Mouse (Mus musculus) ES-Bruce4 (cell line): ENCODE results near the gene Sipa1l2. TPM values are rescaled to one million over a fixed set of nuclear protein-coding genes. Genes with fewer than 3 reads are reported as not detected.

Experiments
- H3K27ac ChIP-seq: 2 replicates; pipeline ENCODE4 v1.5.1; 2012; ENCODE audit warnings: low read length, inconsistent platforms; ENCODE audit not compliant: insufficient read depth
- H3K27me3 ChIP-seq: 2 replicates; pipeline ENCODE4 v1.6.1; 2012; ENCODE audit warnings: mild to moderate bottlenecking, low read length, inconsistent platforms; ENCODE audit not compliant: control insufficient read depth, poor library complexity, insufficient read depth, severe bottlenecking
- H3K36me3 ChIP-seq: 2 replicates; pipeline ENCODE4 v1.6.1; 2012; ENCODE audit warnings: inconsistent platforms, mild to moderate bottlenecking, low read length, moderate library complexity; ENCODE audit not compliant: control insufficient read depth, poor library complexity, insufficient read depth, severe bottlenecking
- H3K4me1 ChIP-seq: one replicate; pipeline ENCODE4 v1.8.1; 2011; ENCODE audit warnings: low read length; ENCODE audit not compliant: control insufficient read depth, insufficient read depth
- H3K4me3 ChIP-seq: 2 replicates; pipeline ENCODE4 v1.5.1; 2011; ENCODE audit warnings: low read depth, mild to moderate bottlenecking, low read length
- H3K9ac ChIP-seq: 2 replicates; pipeline ENCODE4 v1.6.1; 2012; ENCODE audit warnings: low read depth, mild to moderate bottlenecking, inconsistent platforms; ENCODE audit not compliant: poor library complexity, severe bottlenecking
- H3K9me3 ChIP-seq: replicated peaks from 2 replicates; pipeline ENCODE4 v1.6.1; 2012; ENCODE audit warnings: mild to moderate bottlenecking, low read length, inconsistent platforms; ENCODE audit not compliant: control insufficient read depth, poor library complexity, insufficient read depth, severe bottlenecking
- CTCF ChIP-seq: IDR thresholded peaks from one replicate; pipeline ENCODE4 v1.8.1; 2011; ENCODE audit warnings: low read depth, low read length
- EP300 ChIP-seq: IDR thresholded peaks from 2 replicates; pipeline ENCODE4 v1.6.1; 2011; ENCODE audit warnings: low read depth, low read length; ENCODE audit not compliant: insufficient read depth
- POLR2A ChIP-seq: IDR thresholded peaks from one replicate; pipeline ENCODE4 v1.8.1; 2011; ENCODE audit warnings: low read length; ENCODE audit not compliant: insufficient read depth
- polyA plus RNA-seq: library from polyadenylated mRNA; stranded (reverse); fragments of >200 nt; gene quantifications from 2 replicates; pipeline ENCODE4 v1.2.4, GENCODE M21; 2011; ENCODE audit warnings: low read depth; ENCODE audit not compliant: missing spikeins, insufficient read depth, insufficient read length

Gene Sipa1l2
- polyA plus RNA-seq, 1 experiment: 25.1 TPM

- H3K9ac ChIP-seq: no peak overlapping the region
- no peak overlapping the region for H3K27ac ChIP-seq
- H3K4me3 ChIP-seq: no peak overlapping the region
- H3K36me3 ChIP-seq: no peaks in the 10 kb centered on the region
- H3K4me1 ChIP-seq: peaks cover 10% of the 10 kb centered on the region
- TF ChIP-seq EP300: no peak
- H3K9me3 ChIP-seq: no peaks in the 10 kb centered on the region
- no peaks in the 10 kb centered on the region for H3K27me3 ChIP-seq
Observed at GRCm38 (mm10) chr8:125562878-125563277, 6.7 kb downstream of the Sipa1l2 start.

- TF ChIP-seq CTCF: no peak
- no peak for TF ChIP-seq POLR2A
- no peak for TF ChIP-seq EP300
- H3K9me3 ChIP-seq: no peaks in the 10 kb centered on the region
- no peak overlapping the region for H3K27ac ChIP-seq
Observed at GRCm38 (mm10) chr8:125560825-125561490, 8.7 kb downstream of the Sipa1l2 start.

DNA sequence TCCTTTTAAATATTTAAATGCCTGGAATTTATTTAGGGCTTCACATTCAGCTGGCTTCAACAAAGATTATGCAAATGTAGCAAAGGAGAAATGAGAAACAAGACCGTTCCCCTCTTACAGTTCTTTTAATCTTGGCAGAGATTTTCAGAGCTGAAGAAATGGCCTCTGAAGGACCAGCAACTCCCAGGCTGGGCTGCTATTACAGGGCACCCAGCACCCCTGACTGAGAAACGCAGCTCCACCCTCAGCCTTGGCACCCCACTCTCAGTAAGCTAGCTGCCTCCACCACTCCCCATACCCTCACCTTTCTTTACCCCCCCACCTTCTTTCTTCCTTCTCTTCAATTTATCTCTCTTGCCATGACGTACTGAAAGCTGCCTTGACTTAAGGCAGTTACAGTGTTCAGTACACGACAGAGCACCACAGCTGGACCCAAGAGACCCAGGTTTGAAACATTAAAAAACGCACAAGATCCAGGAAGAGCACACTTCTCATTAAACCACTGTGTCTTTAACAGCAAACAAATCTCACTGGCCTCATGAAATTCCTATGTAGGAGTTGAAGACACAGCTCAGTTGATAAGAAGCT is 10.4 kb downstream of the Sipa1l2 start:
- no peaks in the 10 kb centered on the region for H3K27me3 ChIP-seq
- H3K9ac ChIP-seq: no peak overlapping the region
- TF ChIP-seq EP300 (no peak), CTCF (no peak), POLR2A (no peak)
- H3K4me3 ChIP-seq: no peak overlapping the region
- H3K36me3 ChIP-seq: no peaks in the 10 kb centered on the region
- H3K27ac ChIP-seq: no peak overlapping the region
- H3K4me1 ChIP-seq: peaks cover 18% of the 10 kb centered on the region
- no peaks in the 10 kb centered on the region for H3K9me3 ChIP-seq

More at GRCm38 (mm10) chr8:125560825-125561490, 8.7 kb downstream of the Sipa1l2 start:
- Histone ChIP-seq H3K4me1 (peaks cover 18% of the 10 kb centered on the region), H3K4me3 (no peak overlapping the region), H3K36me3 (no peaks in the 10 kb centered on the region), H3K9ac (no peak overlapping the region), H3K27me3 (no peaks in the 10 kb centered on the region)

GRCm38 (mm10) chr8:125558109-125559065 is 11.2 kb downstream of the Sipa1l2 start:
- Histone ChIP-seq H3K27ac (no peak overlapping the region), H3K9ac (no peak overlapping the region), H3K36me3 (no peaks in the 10 kb centered on the region), H3K9me3 (no peaks in the 10 kb centered on the region), H3K4me3 (no peak overlapping the region), H3K4me1 (peaks cover 21% of the 10 kb centered on the region), H3K27me3 (no peaks in the 10 kb centered on the region)
- 0 out of 2 replicates have a peak, but pooled peaks have one; percentile 12 for TF ChIP-seq EP300
- TF ChIP-seq POLR2A: no peak

DNA sequence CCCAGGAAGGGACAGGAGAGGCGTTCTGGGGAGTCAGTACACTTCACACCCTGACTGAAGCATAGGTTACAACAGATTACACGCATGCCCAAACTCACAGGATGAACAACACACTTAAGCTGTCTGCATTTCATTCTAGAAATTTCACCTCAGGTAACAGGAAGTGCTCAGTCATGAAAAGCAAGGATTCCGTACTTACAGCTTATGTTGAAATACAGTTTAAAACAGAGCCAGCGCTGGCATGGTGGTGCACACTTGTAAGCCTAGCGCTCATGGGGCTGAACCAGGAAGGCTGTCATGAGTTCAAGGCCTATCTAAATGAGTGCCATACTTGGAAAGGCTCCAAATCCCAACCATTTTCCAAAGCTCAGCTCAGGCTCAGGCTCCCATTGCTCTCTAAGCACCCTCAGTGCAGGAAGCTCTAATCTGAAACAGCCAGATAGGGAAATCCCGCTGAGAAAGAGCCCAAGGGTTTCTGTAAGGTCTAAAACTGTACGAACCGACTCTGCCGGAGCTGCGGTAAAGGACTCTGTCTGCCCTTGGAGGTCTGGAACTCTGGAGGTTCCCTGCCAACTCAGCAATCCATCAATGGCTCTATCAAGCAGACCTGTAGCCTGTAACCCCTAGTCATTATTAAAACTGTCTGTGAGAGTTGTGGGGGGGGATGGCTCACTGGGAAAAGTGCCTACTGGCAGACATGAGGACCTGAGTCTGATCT is 12.1 kb downstream of the Sipa1l2 start:
- no peak overlapping the region for H3K9ac ChIP-seq
- no peak for TF ChIP-seq CTCF
- TF ChIP-seq POLR2A: no peak
- no peak for TF ChIP-seq EP300
- peaks cover 20% of the 10 kb centered on the region for H3K4me1 ChIP-seq
- no peak overlapping the region for H3K27ac ChIP-seq
- no peaks in the 10 kb centered on the region for H3K27me3 ChIP-seq
- no peaks in the 10 kb centered on the region for H3K9me3 ChIP-seq
- no peaks in the 10 kb centered on the region for H3K36me3 ChIP-seq
- no peak overlapping the region for H3K4me3 ChIP-seq
